Mouse (Mus musculus) stomach, postnatal 0 days (tissue): ENCODE data around the gene Kndc1. TPM values are rescaled to one million over a fixed set of nuclear protein-coding genes. Genes with fewer than 3 reads are reported as not detected.

ENCODE experiments used
- ATAC-seq: fragments of 200-750 bp; cut with Nextera tagmentation; 2 replicates; pipeline ENCODE4 v1.8.0; 2017; ENCODE audit not compliant: low FRiP score, low TSS enrichment
- DNase-seq: peaks from one replicate; pipeline ENCODE4 v3.0.0-alpha.2; 2016; ENCODE audit warnings: low spot score
- H3K27ac ChIP-seq: fragments of 300-500 bp; sonication (generic); replicated peaks from 2 replicates; pipeline ENCODE4 v1.5.1; 2014; ENCODE audit warnings: mild to moderate bottlenecking, control low read depth
- H3K27me3 ChIP-seq: fragments of 300-500 bp; sonication (generic); 2 replicates; pipeline ENCODE4 v1.6.1; 2014; ENCODE audit warnings: low read length; ENCODE audit not compliant: control insufficient read depth, insufficient read depth
- H3K36me3 ChIP-seq: fragments of 300-500 bp; sonication (generic); 2 replicates; pipeline ENCODE4 v1.6.1; 2014; ENCODE audit warnings: low read length, mixed read lengths; ENCODE audit not compliant: control insufficient read depth, insufficient read depth
- H3K4me1 ChIP-seq: fragments of 300-500 bp; sonication (generic); replicated peaks from 2 replicates; pipeline ENCODE4 v1.6.1; 2014; ENCODE audit warnings: antibody characterized with exemption; ENCODE audit not compliant: control insufficient read depth, insufficient read depth
- H3K4me2 ChIP-seq: fragments of 300-500 bp; sonication (generic); replicated peaks from 2 replicates; pipeline ENCODE4 v1.6.1; 2014; ENCODE audit warnings: low read depth, mild to moderate bottlenecking, control low read depth, moderate library complexity
- H3K4me3 ChIP-seq: fragments of 300-500 bp; sonication (generic); 2 replicates; pipeline ENCODE4 v1.5.1; 2014; ENCODE audit warnings: low read depth, low read length, control low read depth
- H3K9ac ChIP-seq: fragments of 300-500 bp; sonication (generic); 2 replicates; pipeline ENCODE4 v1.6.1; 2014; ENCODE audit warnings: mild to moderate bottlenecking, low read length, control low read depth, mixed read lengths
- H3K9me3 ChIP-seq: fragments of 300-500 bp; sonication (generic); 2 replicates; pipeline ENCODE4 v1.6.1; 2016; ENCODE audit warnings: low read length; ENCODE audit not compliant: control insufficient read depth
- CTCF ChIP-seq: IDR thresholded peaks from 2 replicates; pipeline ENCODE4 v1.5.1; 2016; ENCODE audit warnings: antibody characterized with exemption, low read depth, mild to moderate bottlenecking, moderate library complexity
- EP300 ChIP-seq: optimal IDR thresholded peaks from 2 replicates; pipeline ENCODE3; 2016; ENCODE audit warnings: antibody characterized with exemption
- WGBS: fragments of 180-500 bp; shearing (Covaris S2); extraction: QIAGEN DNeasy Blood & Tissue Kit; methylation state at CpG from one replicate; pipeline ENCODE4 v1.1.7; 2014; 5-methylcytosine and 5-hydroxymethylcytosine counted together
- polyA plus RNA-seq: library from polyadenylated mRNA; unstranded; fragments of >200 nt; fragmentation: Nextera tagmentation; extraction: Ambion mirVana; gene quantifications from 2 replicates; pipeline ENCODE4 v1.2.1, GENCODE M21; 2015

Kndc1 gene
- polyA plus RNA-seq, 1 experiment from 2014 or later = 0.05 TPM

- H3K27me3 ChIP-seq = no peaks in the 10 kb centered on the region; the same call in 1 of the 2 replicates
- WGBS = 80% methylated on average over 2 of the region's 2 CpGs
- TF ChIP-seq EP300 = no peak
- no peak for TF ChIP-seq CTCF
- H3K4me2 ChIP-seq = no peak overlapping the region
- no peak overlapping the region for H3K4me3 ChIP-seq
- DNase-seq (no peak), ATAC-seq (no peak)
- no peaks in the 10 kb centered on the region for H3K4me1 ChIP-seq
- no peaks in the 10 kb centered on the region for H3K36me3 ChIP-seq
- H3K9ac ChIP-seq = no peak overlapping the region
- H3K9me3 ChIP-seq = no peaks in the 10 kb centered on the region
- H3K27ac ChIP-seq = no peak overlapping the region
Observed at GRCm38 (mm10) chr7:139898606-139899005, 4.1 kb downstream of the Kndc1 start.

GRCm38 (mm10) chr7:139899505-139899904 lies 5.0 kb downstream of the Kndc1 start:
- 78% methylated on average over 7 of the region's 7 CpGs for WGBS
- H3K4me2 ChIP-seq = no peak overlapping the region

GRCm38 (mm10) chr7:139900456-139900855 lies 6.0 kb downstream of the Kndc1 start:
- DNase-seq (no peak), ATAC-seq (no peak)
- Histone ChIP-seq H3K9me3 (no peaks in the 10 kb centered on the region), H3K36me3 (no peaks in the 10 kb centered on the region), H3K4me1 (no peaks in the 10 kb centered on the region), H3K9ac (no peak overlapping the region), H3K4me2 (no peak overlapping the region), H3K4me3 (no peak overlapping the region), H3K27me3 (no peaks in the 10 kb centered on the region; the same call in 1 of the 2 replicates), H3K27ac (no peak overlapping the region)
- WGBS = 85% methylated on average over 7 of the region's 7 CpGs
- TF ChIP-seq CTCF (no peak), EP300 (no peak)

More at GRCm38 (mm10) chr7:139899505-139899904, 5.0 kb downstream of the Kndc1 start:
- no peak for TF ChIP-seq CTCF
- no peak for TF ChIP-seq EP300
- Histone ChIP-seq H3K4me3 (no peak overlapping the region), H3K9ac (no peak overlapping the region), H3K36me3 (no peaks in the 10 kb centered on the region), H3K27me3 (no peaks in the 10 kb centered on the region; the same call in 1 of the 2 replicates), H3K4me1 (no peaks in the 10 kb centered on the region), H3K9me3 (no peaks in the 10 kb centered on the region), H3K27ac (no peak overlapping the region)
- DNase-seq (no peak), ATAC-seq (no peak)

GRCm38 (mm10) chr7:139900896-139901295 lies 6.4 kb downstream of the Kndc1 start:
- no peak for ATAC-seq
- Histone ChIP-seq H3K4me2 (no peak overlapping the region), H3K9ac (no peak overlapping the region), H3K4me1 (no peaks in the 10 kb centered on the region), H3K4me3 (no peak overlapping the region), H3K27me3 (no peaks in the 10 kb centered on the region; the same call in 1 of the 2 replicates), H3K9me3 (no peaks in the 10 kb centered on the region), H3K36me3 (no peaks in the 10 kb centered on the region), H3K27ac (no peak overlapping the region)
- TF ChIP-seq EP300 = no peak
- no peak for DNase-seq
- WGBS = 85% methylated on average over 6 of the region's 6 CpGs

- Histone ChIP-seq H3K27me3 (no peaks in the 10 kb centered on the region), H3K9me3 (no peaks in the 10 kb centered on the region), H3K9ac (no peak overlapping the region), H3K4me2 (no peak overlapping the region), H3K27ac (no peak overlapping the region), H3K4me3 (no peak overlapping the region), H3K36me3 (no peaks in the 10 kb centered on the region), H3K4me1 (no peaks in the 10 kb centered on the region)
- TF ChIP-seq CTCF = no peak
- TF ChIP-seq EP300 = no peak
- ATAC-seq (no peak), DNase-seq (no peak)
- WGBS = 48% methylated on average over 1 of the region's 1 CpGs
Observed at GRCm38 (mm10) chr7:139901981-139902380, 7.5 kb downstream of the Kndc1 start.

GRCm38 (mm10) chr7:139905261-139905660 lies 10.8 kb downstream of the Kndc1 start:
- Histone ChIP-seq H3K36me3 (no peaks in the 10 kb centered on the region), H3K4me2 (no peak overlapping the region)

More at GRCm38 (mm10) chr7:139905261-139905660, 10.8 kb downstream of the Kndc1 start:
- no peak for DNase-seq
- 23% methylated on average over 6 of the region's 6 CpGs for WGBS
- H3K4me3 ChIP-seq = no peak overlapping the region
- no peaks in the 10 kb centered on the region for H3K27me3 ChIP-seq
- no peak overlapping the region for H3K9ac ChIP-seq
- ATAC-seq = no peak
- H3K27ac ChIP-seq = no peak overlapping the region
- no peaks in the 10 kb centered on the region for H3K4me1 ChIP-seq
- no peak for TF ChIP-seq CTCF
- no peak for TF ChIP-seq EP300
- no peaks in the 10 kb centered on the region for H3K9me3 ChIP-seq
